Mouse (Mus musculus): ENCODE results near the gene Syne2.

The Syne2 gene

GRCm38 (mm10) chr12:75829616-75830015, 11.7 kb downstream of the Syne2 start:
- DNase-seq, result no peak

GRCm38 (mm10) chr12:75833149-75833959, 15.4 kb downstream of the Syne2 start:
- no peak for DNase-seq

GRCm38 (mm10) chr12:75833960-75834729, 16.2 kb downstream of the Syne2 start:
- DNase-seq, result no peak

- DNase-seq, result no peak
These were observed 18.6 kb downstream of the Syne2 start for GRCm38 (mm10) chr12:75836524-75836962.

GRCm38 (mm10) chr12:75837462-75837861, 19.5 kb downstream of the Syne2 start:
- no peak for DNase-seq

GRCm38 (mm10) chr12:75839083-75839736, 21.3 kb downstream of the Syne2 start:
- DNase-seq, result no peak

- no peak for DNase-seq
These were observed 23.2 kb downstream of the Syne2 start for GRCm38 (mm10) chr12:75841183-75841582.

- DNase-seq, result no peak
These were observed 26.4 kb downstream of the Syne2 start for GRCm38 (mm10) chr12:75844311-75844710.

- DNase-seq, result no peak
These were observed 27.1 kb downstream of the Syne2 start for GRCm38 (mm10) chr12:75845070-75845469.

- DNase-seq, result no peak
These were observed 28.6 kb downstream of the Syne2 start for GRCm38 (mm10) chr12:75846513-75846912.

GRCm38 (mm10) chr12:75850205-75850604, 32.3 kb downstream of the Syne2 start:
- DNase-seq, result no peak

- no peak for DNase-seq
These were observed 33.5 kb downstream of the Syne2 start for GRCm38 (mm10) chr12:75851481-75851880.

- no peak for DNase-seq
These were observed 34.5 kb downstream of the Syne2 start for GRCm38 (mm10) chr12:75852384-75852783.

GRCm38 (mm10) chr12:75853559-75853958, 35.6 kb downstream of the Syne2 start:
- DNase-seq, result no peak

- no peak for DNase-seq
These were observed 37.1 kb downstream of the Syne2 start for GRCm38 (mm10) chr12:75855051-75855453.

- DNase-seq, result no peak
These were observed 37.7 kb downstream of the Syne2 start for GRCm38 (mm10) chr12:75855621-75856020.

GRCm38 (mm10) chr12:75856096-75856868, 38.3 kb downstream of the Syne2 start:
- DNase-seq, result no peak

GRCm38 (mm10) chr12:75859936-75860335, 42.0 kb downstream of the Syne2 start:
- DNase-seq, result no peak

- no peak for DNase-seq
These were observed 42.9 kb downstream of the Syne2 start for GRCm38 (mm10) chr12:75860843-75861242.

- DNase-seq, result no peak
These were observed 47.2 kb downstream of the Syne2 start for GRCm38 (mm10) chr12:75865166-75865565.

- no peak for DNase-seq
These were observed 48.8 kb downstream of the Syne2 start for GRCm38 (mm10) chr12:75866419-75867373.
